Mouse (Mus musculus) kidney, postnatal 10 days (tissue): ENCODE data around the gene Ptpdc1.

Experiments used
- DNase-seq: peaks from one replicate; pipeline ENCODE4 v3.0.0; 2021; ENCODE audit warnings: mixed read lengths

Ptpdc1 gene

GRCm38 (mm10) chr13:48545476-48546281 is 79.8 kb downstream of the Ptpdc1 start:
- DNase-seq: peak; percentile 100

- no peak for DNase-seq
Measured at GRCm38 (mm10) chr13:48544867-48545266, 80.6 kb downstream of the Ptpdc1 start.

GRCm38 (mm10) chr13:48544391-48544790 is 81.1 kb downstream of the Ptpdc1 start:
- no peak for DNase-seq

GRCm38 (mm10) chr13:48540488-48540887 is 85.0 kb downstream of the Ptpdc1 start:
- no peak for DNase-seq

GRCm38 (mm10) chr13:48533441-48533840 is 92.0 kb downstream of the Ptpdc1 start:
- DNase-seq: no peak

- no peak for DNase-seq
Measured at GRCm38 (mm10) chr13:48531448-48531847, 94.0 kb downstream of the Ptpdc1 start.

- DNase-seq: peak; percentile 58
Measured at GRCm38 (mm10) chr13:48530685-48531084, 94.8 kb downstream of the Ptpdc1 start.

GRCm38 (mm10) chr13:48529028-48529427 is 96.4 kb downstream of the Ptpdc1 start:
- DNase-seq: no peak

GRCm38 (mm10) chr13:48528123-48528871 is 97.2 kb downstream of the Ptpdc1 start:
- peak; percentile 75 for DNase-seq
